Mouse (Mus musculus) cortical plate, adult 2 months (tissue): ENCODE measurements around the gene Gm45062.

Experiments
- CTCF ChIP-seq: fragments of 200-500 bp; IDR thresholded peaks from 2 replicates; pipeline ENCODE4 v1.5.1; 2011; ENCODE audit warnings: mild to moderate bottlenecking, control low read depth, low read length; ENCODE audit not compliant: insufficient read depth; ENCODE audit errors: extremely low read depth
- POLR2A ChIP-seq: fragments of 200-500 bp; IDR thresholded peaks from 2 replicates; pipeline ENCODE4 v1.6.1; 2011; ENCODE audit warnings: mild to moderate bottlenecking, low read length, control low read depth; ENCODE audit not compliant: insufficient read depth; ENCODE audit errors: extremely low read depth

GRCm38 (mm10) chr6:8259004-8259666 lies at the start of gene Gm45062, which contains the start of the genes Rpa3 and Umad1:
- peak; percentile 87 for TF ChIP-seq POLR2A
- TF ChIP-seq CTCF: no peak
